Mouse (Mus musculus) E14TG2a.4 (cell line): ENCODE data around the gene Pde4d.

ENCODE experiments used
- CTCF ChIP-seq: conservative IDR thresholded peaks from 2 replicates; pipeline ENCODE4 v1.5.1; 2014; ENCODE audit warnings: low read length
- POU5F1 ChIP-seq: IDR thresholded peaks from 2 replicates; pipeline ENCODE4 v1.6.1; 2014; ENCODE audit warnings: low read length, borderline replicate concordance

- TF ChIP-seq CTCF: no peak
- TF ChIP-seq POU5F1: no peak
Observed at GRCm38 (mm10) chr13:109249315-109249714, 799.6 kb downstream of the Pde4d start.
